31 mouse cellular contexts compared by ENCODE assay signal in genomic region chr2:6417158-6417557, GRCm38 (mm10).
DNase-seq lines count a peak whose midpoint lies in the region; ATAC-seq and TF ChIP-seq lines count a peak whose summit lies in the region.
"Had no signal": no experiment of that assay in that cellular context is flagged by ENCODE, and none has a peak within 500 bp of the region (broad histone marks: within the 10 kb centered on the region; RNA-seq: fewer than 3 reads in every experiment).

No protein-coding gene starts in this region.

- no peaks in the 10 kb centered on the region for H3K9me3 ChIP-seq in liver, embryonic 12.5 days (replicated peaks)
- H3K9me3 ChIP-seq in liver, postnatal 0 days (ENCODE audit: low read length) = no peaks in the 10 kb centered on the region
- H3K9me3 ChIP-seq in liver, embryonic 15.5 days (replicated peaks) = no peaks in the 10 kb centered on the region
- H3K9me3 ChIP-seq: embryonic facial prominence, embryonic 13.5 days; forebrain, embryonic 10.5 days; forebrain, embryonic 15.5 days; heart, embryonic 15.5 days; hindbrain, embryonic 13.5 days; limb, embryonic 12.5 days; megakaryocyte, embryonic 14.5 days; midbrain, embryonic 15.5 days; neural tube, embryonic 15.5 days had no signal

- H3K27me3 ChIP-seq in liver, embryonic 12.5 days (replicated peaks) = no peaks in the 10 kb centered on the region
- H3K27me3 ChIP-seq in liver, postnatal 0 days (ENCODE audit: insufficient read depth, low read length) = no peaks in the 10 kb centered on the region
- no peaks in the 10 kb centered on the region for H3K27me3 ChIP-seq in liver, embryonic 15.5 days
- H3K27me3 ChIP-seq: CH12.LX; embryonic facial prominence, embryonic 13.5 days; forebrain, embryonic 15.5 days; heart, embryonic 15.5 days; hindbrain, embryonic 13.5 days; limb, embryonic 12.5 days; megakaryocyte, embryonic 14.5 days; midbrain, embryonic 15.5 days; neural tube, embryonic 15.5 days; Patski had no signal

- no peak overlapping the region for H3K4me2 ChIP-seq in liver, embryonic 12.5 days
- H3K4me2 ChIP-seq in liver, postnatal 0 days (ENCODE audit: low read depth, low read length) = no peak overlapping the region
- no peak overlapping the region for H3K4me2 ChIP-seq in liver, embryonic 15.5 days
- H3K4me2 ChIP-seq: embryonic facial prominence, embryonic 13.5 days; forebrain, embryonic 15.5 days; heart, embryonic 15.5 days; hindbrain, embryonic 13.5 days; limb, embryonic 12.5 days; midbrain, embryonic 15.5 days; neural tube, embryonic 15.5 days had no signal

- H3K27ac ChIP-seq in liver, embryonic 12.5 days = no peak overlapping the region
- no peak overlapping the region for H3K27ac ChIP-seq in liver, postnatal 0 days (ENCODE audit: low read depth)
- no peak overlapping the region for H3K27ac ChIP-seq in liver, embryonic 15.5 days (replicated peaks)
- H3K27ac ChIP-seq: embryonic facial prominence, embryonic 13.5 days; forebrain, embryonic 10.5 days; forebrain, embryonic 15.5 days; gastrocnemius, adult 2 months; heart, embryonic 15.5 days; hindbrain, embryonic 13.5 days; kidney, postnatal 0 days; limb, embryonic 12.5 days; midbrain, embryonic 15.5 days; neural tube, embryonic 15.5 days had no signal

- 73% methylated on average over 11 of the region's 11 CpGs for WGBS in liver, embryonic 12.5 days (ENCODE audit: insufficient replicate concordance)
- WGBS in liver, postnatal 0 days (ENCODE audit: insufficient replicate concordance) = 81% methylated on average over 11 of the region's 11 CpGs
- 66% methylated on average over 11 of the region's 11 CpGs for WGBS in liver, embryonic 15.5 days (ENCODE audit: insufficient replicate concordance)

- H3K4me3 ChIP-seq in liver, embryonic 12.5 days = no peak overlapping the region
- no peak overlapping the region for H3K4me3 ChIP-seq in liver, postnatal 0 days (ENCODE audit: low read depth, low read length)
- no peak overlapping the region for H3K4me3 ChIP-seq in liver, embryonic 15.5 days (replicated peaks)
- H3K4me3 ChIP-seq: embryonic facial prominence, embryonic 13.5 days; forebrain, embryonic 10.5 days; forebrain, embryonic 15.5 days; gastrocnemius, adult 2 months; heart, embryonic 15.5 days; hindbrain, embryonic 13.5 days; limb, embryonic 12.5 days; megakaryocyte, embryonic 14.5 days; midbrain, embryonic 15.5 days; neural tube, embryonic 15.5 days had no signal

- peaks cover 38% of the 10 kb centered on the region for H3K36me3 ChIP-seq in liver, embryonic 12.5 days
- H3K36me3 ChIP-seq in liver, postnatal 0 days (replicated peaks; ENCODE audit: insufficient read depth, low read length) = peaks cover 20% of the 10 kb centered on the region
- peaks cover 38% of the 10 kb centered on the region for H3K36me3 ChIP-seq in liver, embryonic 15.5 days (replicated peaks)
- H3K36me3 ChIP-seq: forebrain, embryonic 15.5 days; neural tube, embryonic 15.5 days had no signal

- DNase-seq in liver, postnatal 0 days = no peak
- DNase-seq in brain, adult 2 months (ENCODE audit: low read depth, low spot score) = peak; percentile 46
- DNase-seq in retina, postnatal 1 day = peak; percentile 64
- DNase-seq in right cerebral cortex, adult 2 months (ENCODE audit: low spot score in 2 of 2) = no peak
- no peak for DNase-seq in thymus, postnatal 4 days
- DNase-seq in layer of hippocampus, postnatal 10 days (ENCODE audit: low spot score in 2 of 2) = no peak
- DNase-seq: adrenal gland, postnatal 10 days; cerebellum, adult 11 months; cerebellum, adult 9-11 months; gastrocnemius, adult 2 months; gastrocnemius, postnatal 36 days; heart, postnatal 36 days; kidney, adult 8-10 months; kidney, postnatal 4 days; lung, postnatal 36 days; right cerebral cortex, postnatal 14 days had no signal

- peak; percentile 46; the same call in 1 of the 2 replicates for ATAC-seq in liver, embryonic 12.5 days
- no peak for ATAC-seq in liver, postnatal 0 days
- ATAC-seq in liver, embryonic 15.5 days (ENCODE audit: insufficient read depth) = peak; percentile 25; the same call in 1 of the 2 replicates
- ATAC-seq: forebrain, embryonic 15.5 days; intestine, embryonic 16.5 days; midbrain, embryonic 15.5 days; Patski had no signal

- no peak for TF ChIP-seq EP300 in liver, postnatal 0 days (IDR thresholded peaks at IDR 0.05; ENCODE audit: low read depth)

- H3K4me1 ChIP-seq in liver, embryonic 12.5 days = peaks cover 14% of the 10 kb centered on the region; the same call in 1 of the 2 replicates
- H3K4me1 ChIP-seq in liver, postnatal 0 days (ENCODE audit: insufficient read depth) = no peaks in the 10 kb centered on the region
- no peaks in the 10 kb centered on the region for H3K4me1 ChIP-seq in liver, embryonic 15.5 days (replicated peaks)
- H3K4me1 ChIP-seq: embryonic facial prominence, embryonic 13.5 days; forebrain, embryonic 10.5 days; forebrain, embryonic 15.5 days; heart, embryonic 15.5 days; hindbrain, embryonic 13.5 days; limb, embryonic 12.5 days; midbrain, embryonic 15.5 days; neural tube, embryonic 15.5 days had no signal

- H3K9ac ChIP-seq in liver, embryonic 12.5 days = no peak overlapping the region
- H3K9ac ChIP-seq in liver, postnatal 0 days (replicated peaks) = no peak overlapping the region
- H3K9ac ChIP-seq in liver, embryonic 15.5 days = no peak overlapping the region
- H3K9ac ChIP-seq: embryonic facial prominence, embryonic 13.5 days; forebrain, embryonic 15.5 days; heart, embryonic 15.5 days; hindbrain, embryonic 13.5 days; limb, embryonic 12.5 days; midbrain, embryonic 15.5 days; neural tube, embryonic 15.5 days had no signal

- no peak for TF ChIP-seq CTCF in liver, postnatal 0 days (IDR thresholded peaks at IDR 0.05; ENCODE audit: low read depth)

Comparison
In these comparisons a context has a peak if more than half of its experiments do, and no peak if none do; other contexts are left out.
1. DNase-seq: peak in brain, adult 2 months (single experiment) and retina, postnatal 1 day (single experiment); none in liver, postnatal 0 days (single experiment), right cerebral cortex, adult 2 months (0 of 2), thymus, postnatal 4 days (single experiment) and layer of hippocampus, postnatal 10 days (0 of 2).